Mouse (Mus musculus) embryo, embryonic 9.5 days (tissue): ENCODE data around the gene Itpk1.

ENCODE experiments used
- DNase-seq: peaks from one replicate; pipeline ENCODE4 v3.0.0-alpha.2; 2017; ENCODE audit errors: extremely low spot score

Itpk1 gene

DNA sequence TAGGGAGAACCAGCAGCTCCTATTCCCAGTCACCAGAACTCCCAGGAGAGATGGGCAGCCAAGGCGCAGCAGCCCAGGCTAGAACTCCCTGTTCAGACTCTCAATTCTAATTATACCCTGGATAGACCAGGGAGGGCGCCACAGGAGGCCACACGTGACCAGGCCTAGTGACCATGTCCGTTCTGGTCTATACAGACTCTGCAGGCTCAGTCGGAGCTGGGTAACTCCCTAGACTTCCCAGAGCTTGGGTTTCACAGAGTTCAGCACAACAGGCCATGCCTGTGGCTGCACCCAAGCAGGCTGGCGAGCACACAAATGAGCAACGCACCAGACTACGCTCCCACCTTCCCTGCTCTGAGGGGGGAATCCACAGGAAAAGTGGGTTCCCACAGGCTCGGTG lies 110.1 kb downstream of the Itpk1 start:
- DNase-seq = no peak

DNA sequence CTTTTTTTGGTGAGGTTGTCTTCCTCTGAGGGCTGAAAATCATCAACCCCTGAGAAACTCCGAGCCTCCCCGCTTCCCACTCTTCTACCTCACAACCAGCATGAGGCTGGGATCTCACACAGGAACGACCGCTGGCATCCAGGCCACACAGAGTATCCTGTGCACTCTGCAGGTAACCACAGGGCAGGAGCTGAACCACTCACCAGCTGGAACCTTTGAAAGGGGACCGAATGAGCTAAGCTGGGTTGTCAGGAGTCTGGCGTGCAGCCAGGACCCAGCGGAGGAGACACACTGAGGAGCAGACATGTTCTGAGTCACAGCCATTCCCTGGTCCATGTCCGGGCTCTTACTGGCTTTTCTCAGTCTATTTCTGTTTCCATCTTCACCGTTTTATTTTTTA lies 111.0 kb downstream of the Itpk1 start:
- DNase-seq = no peak

DNA sequence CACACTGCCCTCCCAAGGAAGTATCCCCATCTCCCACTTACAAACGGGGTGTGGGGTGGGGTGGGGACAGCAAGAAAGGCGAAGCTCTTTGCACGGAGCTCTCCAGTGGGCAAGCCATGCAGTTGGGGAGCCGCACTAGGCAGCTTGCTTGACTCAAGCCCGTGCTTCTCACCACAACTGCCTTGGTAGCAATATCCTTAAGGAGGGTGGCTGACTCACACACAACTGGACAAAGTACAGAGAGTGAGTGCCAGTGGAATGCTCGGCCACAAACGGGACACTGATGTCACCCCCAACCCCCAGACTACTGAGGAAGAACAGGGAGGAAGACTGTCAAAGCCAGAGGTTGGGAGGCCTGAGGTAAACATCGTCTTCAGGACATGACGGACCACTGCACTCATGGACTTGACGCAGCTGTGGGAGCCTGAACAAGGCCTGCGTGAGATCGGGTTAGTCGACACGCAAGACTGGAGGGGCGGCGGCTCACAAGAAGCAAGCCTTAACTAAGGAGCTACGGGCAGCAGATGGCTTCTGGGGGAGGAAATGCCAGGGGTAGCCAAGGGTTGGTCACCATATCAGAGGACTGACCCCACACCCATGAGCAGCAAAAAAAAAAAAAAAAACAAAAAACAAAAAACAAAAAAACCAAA lies 113.9 kb downstream of the Itpk1 start:
- DNase-seq = no peak

DNA sequence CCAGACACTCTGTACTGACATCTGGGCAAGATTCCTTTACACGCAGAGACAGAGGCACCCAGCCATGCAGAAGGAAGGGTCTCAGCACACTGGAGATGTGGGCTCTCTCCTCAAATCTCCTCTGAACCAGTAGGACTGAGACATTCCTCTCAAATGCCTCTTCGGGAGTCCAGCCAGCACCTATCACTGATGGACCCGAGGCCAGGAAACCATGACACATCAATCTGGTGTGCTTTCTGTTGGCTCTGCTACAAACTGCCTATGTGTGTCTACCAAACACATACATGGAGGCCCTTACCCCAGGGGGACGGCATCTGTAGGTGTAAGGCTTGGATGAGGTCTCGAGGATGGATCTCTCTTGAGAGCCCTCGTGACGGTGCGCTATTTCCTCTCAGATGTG lies 117.6 kb downstream of the Itpk1 start:
- DNase-seq = no peak

DNA sequence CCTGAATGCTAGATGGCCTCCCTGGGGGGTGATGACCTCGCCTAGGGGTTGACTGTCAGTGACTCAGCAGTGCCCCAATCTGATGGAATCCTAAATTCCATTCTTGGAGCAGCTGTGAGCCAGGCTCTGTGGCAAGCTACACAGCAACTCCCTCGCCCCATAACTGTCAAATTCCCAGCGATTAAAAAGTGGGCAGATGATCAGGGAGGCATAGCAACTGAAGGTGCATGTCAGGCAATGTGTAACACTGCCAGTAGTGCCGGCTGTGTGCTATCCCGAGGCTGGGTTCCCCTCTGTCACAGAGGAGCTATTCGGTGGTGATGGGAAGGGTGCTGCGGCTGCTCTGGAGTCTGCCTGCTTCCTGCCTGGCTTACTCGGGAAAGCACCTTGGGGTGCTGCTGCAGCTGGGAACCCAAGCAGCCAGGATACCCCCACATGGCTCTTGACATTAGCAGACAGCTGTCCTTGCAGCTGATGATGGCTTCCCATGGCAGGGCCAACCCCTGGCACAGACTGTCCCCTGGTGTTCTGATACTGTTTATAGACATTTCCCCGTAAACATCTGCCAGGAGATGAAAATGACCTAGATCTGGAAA lies 118.3 kb downstream of the Itpk1 start:
- DNase-seq = no peak

DNA sequence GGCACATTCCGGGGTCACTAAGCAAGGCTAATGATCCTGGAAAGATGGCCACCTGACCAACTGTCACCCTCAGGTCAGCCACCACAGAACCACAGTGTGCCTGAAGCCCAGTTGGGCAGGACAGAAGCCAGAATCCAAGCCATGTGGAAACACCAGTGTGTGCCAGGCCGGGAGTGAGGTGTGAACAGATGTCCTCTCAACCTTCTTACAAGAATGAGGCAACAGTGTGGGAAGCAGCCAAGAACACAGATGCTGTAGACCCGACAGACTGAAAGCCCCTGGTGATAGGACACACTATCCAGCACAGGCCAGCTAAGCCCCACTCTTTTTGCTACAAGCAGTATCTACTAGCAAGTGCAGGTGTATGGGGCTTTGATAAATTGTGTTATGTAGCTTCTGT lies 119.3 kb downstream of the Itpk1 start:
- DNase-seq = no peak

DNA sequence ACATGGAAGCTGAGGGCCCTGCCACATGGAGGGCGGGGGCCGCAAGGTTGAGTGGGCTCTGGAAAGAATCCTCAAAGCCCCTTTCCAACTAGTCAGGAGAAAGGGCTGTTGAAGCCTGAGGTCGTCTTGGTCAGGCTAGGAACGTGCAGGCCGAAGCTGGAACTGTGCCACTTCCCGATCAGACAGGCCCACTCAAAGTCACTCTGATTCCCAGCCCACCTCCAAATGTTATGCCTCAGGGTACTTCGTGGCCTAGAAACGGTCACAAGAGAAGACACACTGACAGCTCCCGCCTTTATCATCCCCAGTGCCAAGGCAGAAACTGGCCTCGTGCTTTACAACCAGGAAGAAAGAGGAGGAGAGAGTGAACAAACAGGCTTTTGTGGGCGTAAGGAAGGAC lies 122.3 kb downstream of the Itpk1 start:
- no peak for DNase-seq

DNA sequence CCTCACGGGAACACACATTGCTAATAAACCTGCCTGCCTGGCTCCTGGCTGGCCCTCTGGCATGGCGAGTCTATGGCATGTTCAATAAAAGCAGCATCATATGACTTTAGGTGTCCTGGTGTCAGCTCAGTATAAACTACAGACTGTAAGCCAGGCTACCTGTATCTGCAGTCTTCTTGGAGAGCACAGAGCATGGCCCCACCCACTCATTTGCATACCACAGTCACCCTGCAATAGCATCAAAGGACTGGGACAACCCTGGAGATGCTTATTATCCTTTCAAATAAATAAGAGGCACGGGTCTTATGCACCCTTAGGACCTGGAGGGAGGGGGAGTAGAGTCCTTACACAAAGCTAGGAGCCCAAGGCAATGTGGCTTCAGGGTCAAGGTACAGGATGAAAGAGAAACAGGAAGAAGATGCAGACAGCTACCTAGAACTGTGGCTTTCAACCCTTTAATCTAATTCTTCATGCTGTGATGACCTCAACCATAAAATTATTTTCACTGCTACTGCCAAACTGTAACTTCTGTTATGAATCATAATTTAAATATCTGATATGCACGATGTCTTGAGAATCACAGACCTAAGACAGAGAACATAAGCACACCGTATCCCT lies 123.0 kb downstream of the Itpk1 start:
- no peak for DNase-seq

DNA sequence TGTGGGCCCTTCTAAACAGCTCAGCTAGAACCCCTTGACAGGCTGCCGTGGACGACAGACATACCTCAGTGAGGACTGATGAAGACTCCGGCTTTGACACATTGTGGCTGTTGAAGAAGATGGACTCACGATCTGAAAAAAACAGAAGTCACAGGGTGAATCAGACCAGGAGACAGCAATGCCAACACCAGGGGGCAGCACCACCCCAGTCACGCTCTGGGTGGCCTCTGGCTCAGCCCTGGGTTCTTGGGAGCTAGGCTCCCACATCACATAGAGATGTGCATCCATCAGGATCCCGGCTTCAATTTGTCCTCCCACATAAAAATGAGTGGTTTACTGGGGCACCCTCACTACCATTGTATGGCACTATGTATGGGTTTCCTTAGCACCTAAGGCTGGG lies 125.7 kb downstream of the Itpk1 start:
- DNase-seq = peak; percentile 66

DNA sequence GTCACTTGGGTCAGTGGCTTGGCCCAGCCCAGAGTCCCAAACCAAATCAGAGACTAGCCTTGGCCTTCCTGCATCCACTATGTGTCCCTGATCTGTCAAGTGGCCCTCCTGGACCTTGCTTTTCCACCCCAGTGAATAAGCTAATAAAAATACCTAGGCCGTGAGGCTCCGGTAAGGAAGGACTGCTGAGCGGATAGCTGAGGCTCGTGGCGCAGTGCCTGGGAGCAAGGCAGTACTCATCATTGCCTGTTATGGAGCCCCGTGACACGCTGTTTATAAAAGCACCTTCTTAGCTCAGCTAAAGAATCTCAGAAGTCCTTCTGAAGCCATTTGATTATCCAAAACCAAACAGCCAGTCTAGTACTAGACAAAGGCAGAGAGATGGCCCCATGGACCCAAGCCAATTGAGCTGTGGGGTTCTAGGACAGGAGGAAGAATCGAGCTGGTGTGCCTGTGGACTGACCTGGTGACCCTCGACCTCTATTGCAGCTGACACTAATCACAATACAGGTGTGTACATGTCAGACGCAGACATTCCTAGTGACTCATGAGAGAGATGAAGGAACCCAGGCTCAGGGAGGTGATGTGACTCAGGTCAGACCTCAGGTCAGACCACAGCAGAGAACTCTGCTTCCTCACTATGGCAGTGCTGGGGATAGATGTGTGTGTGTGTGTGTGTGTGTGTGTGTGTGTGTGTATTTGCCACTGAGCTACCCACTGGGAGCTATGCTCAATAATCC lies 127.9 kb downstream of the Itpk1 start:
- DNase-seq = no peak

DNA sequence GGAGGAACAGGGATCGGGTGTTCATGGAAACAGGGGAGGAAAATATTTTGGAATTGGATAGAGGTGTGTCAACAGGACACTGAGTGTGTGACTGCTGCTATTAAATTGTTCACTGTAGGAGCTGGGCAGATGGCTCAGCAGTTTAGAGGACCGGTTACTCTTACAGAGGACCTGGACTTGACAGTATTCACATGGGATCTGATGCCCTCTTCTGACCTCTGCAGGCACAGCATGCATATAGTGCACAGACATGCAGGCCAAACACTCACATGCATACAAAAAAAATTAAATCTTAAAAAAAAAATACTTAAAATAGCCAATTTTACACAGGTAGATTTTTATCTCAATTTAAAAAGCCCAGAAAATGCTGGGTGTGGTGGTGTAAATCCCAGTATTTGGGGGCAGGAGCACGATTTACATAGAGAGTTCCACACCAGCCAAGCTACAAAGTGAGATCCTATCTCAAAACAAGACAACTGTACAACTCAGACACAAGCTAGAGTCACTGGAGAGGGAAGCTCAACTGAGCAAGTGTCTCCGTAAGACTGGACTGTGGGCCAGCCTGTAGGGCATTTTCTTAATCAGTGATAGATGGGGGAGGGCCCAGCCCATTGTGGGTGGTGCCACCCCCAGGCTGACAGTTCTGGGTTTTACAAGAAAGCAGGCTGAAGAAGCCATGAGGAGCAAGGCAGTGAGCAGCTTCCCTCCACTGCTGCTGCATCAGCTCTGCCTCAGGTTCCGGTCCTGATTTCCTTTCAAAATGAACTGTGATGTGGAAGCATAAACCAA lies 129.0 kb downstream of the Itpk1 start:
- DNase-seq = no peak

DNA sequence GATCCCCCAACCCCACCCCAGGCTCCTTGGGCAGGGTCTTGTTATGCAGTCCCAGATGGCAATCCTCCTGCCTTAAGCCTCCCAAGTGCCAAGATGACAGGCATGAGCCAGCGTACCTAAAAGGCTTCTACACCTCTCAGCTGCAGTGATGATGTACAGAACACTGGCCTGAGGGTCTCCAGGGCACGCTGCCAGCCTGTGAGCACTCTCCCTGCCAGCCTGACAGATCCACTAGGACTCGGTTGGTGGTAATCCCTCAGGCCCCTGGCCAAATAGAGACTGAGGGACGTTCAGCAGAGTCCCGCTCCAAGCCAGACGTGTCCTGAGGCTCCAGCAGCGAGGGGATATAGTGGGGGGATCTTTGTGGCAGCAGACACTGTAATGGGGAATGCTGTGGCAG lies 131.7 kb downstream of the Itpk1 start:
- no peak for DNase-seq

DNA sequence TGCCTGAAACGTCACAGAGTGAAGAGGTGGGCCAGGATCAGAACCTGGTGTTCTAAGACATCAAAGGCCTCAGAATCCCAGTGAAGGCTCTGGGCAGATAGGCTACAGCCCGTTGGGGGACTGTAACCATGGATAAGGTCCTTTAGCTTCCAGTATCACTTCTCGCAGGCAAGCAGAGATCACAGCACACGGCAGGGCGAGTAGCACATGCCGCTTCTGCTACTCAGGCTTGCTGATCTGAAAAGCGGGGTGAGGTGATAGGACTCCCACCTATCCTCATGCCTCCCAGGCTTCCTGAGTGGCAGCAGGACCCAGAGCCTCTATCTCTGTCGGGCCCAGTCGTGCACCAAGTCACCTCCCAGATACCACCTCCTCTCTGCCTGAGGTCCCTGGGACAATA lies 133.1 kb downstream of the Itpk1 start:
- no peak for DNase-seq

DNA sequence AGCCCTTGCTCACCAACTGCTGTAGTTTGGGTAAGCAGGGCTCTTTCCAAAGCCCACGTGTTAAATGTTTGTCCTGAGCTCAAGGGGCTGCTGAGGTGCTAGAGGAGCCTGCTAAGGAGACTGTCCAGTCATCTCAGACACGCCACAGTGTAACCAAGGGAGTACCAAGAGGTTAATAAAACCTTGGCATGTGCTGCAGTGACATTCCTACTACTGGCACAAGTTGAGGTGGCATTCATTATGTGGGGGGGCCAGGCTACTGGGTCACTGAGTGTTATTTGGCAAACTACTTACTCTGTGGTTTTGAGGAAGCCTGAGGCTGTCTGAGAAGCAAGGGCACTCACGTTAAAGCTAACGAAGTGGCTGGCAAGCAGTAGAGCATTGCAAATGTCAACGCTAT lies 134.0 kb downstream of the Itpk1 start:
- no peak for DNase-seq

DNA sequence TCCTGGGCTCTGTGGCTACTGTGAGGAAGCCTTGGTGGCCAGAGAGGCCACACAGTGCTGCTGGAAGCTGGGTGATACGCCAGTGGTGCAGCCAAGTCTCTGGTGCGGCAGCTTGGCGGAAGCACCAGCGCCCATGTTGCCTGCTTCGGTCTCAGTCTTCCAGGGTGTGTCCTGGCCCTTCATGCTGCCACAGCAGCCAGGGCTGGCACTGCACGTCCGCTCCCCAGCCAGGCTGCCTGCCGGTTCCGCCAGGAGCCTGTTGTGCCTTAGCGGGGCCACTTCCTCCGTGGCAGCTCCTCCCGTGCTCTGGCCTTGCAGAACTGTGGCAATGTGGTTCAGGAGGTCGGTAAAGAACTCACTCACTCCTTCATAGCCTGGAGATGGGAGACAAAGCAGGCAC lies 134.6 kb downstream of the Itpk1 start:
- DNase-seq = no peak

DNA sequence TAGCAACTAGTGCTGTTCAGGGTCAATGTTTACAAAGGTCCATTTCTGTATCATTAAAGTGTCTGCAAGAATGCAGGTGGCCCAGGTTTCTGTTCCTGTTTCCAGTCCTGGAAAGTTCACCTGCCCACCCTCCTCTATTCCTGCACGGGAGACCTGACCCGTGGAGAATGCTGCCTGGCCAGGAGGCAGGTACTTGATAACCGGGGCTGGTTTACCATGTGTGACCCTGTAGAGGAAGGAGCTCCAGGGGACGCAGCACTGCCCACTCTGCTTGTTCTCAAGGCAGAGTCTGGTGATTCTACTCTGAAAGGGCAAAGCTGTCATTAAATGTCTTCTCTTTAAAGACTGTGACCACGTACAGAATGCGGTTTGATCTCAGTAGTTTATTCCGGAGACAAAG lies 136.5 kb downstream of the Itpk1 start:
- DNase-seq = no peak

DNA sequence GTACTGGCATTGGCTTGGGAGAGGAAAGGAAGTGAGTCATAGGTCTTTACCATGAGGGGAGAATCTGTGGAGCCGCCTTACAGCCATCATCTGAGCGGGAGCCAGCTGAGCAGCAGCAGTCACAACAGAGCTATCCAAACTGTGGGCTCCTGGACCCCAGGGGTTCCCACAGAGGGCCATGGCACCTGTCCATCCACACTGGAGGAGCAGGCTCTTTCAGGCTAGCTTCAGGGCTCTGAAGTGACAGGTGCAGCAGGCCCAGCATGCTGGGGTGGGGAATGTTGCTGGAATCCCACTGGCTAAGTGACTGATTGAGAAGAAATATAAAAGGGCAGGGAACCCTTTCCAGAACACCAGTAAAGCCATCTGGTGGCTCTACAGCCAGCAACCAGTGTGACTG lies 137.8 kb downstream of the Itpk1 start:
- no peak for DNase-seq

DNA sequence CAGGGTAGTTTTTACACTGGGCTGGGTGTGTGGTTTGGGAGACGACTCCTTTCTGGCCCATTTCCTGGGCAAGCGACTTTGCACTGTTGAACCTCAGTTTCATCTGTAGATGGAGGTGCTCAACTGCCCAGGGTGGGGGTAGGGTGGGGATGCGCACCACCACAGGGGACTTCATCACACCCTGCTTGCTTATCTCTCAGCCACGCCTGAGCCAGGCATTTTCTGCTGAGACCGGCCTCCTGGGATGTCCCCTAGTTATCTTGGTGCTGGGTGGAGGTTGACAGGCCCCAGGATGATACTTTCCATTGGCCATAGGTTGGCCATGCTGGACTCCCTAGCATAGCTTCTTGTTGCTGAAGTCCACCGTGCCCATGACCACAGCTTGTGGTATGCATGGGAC lies 139.6 kb downstream of the Itpk1 start:
- no peak for DNase-seq

DNA sequence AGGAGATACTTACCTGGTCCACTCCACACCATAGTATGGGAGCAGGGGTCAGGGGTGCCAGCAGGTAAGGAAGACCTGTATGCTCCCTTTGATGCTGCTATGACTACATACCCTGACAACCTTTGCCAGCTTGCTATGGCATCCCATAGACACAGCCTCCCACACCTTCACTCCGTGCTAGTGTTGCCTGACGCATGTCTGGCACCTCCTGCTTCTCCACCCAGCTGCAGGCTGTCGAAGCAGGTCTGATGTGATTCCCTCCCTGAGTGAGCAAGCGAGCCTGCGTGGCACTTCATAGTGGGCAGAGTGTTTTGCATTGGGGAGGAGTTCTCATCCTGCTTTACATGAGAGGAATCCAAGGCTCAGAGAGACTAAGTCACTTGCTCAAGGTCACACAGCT lies 147.4 kb downstream of the Itpk1 start:
- DNase-seq = no peak

DNA sequence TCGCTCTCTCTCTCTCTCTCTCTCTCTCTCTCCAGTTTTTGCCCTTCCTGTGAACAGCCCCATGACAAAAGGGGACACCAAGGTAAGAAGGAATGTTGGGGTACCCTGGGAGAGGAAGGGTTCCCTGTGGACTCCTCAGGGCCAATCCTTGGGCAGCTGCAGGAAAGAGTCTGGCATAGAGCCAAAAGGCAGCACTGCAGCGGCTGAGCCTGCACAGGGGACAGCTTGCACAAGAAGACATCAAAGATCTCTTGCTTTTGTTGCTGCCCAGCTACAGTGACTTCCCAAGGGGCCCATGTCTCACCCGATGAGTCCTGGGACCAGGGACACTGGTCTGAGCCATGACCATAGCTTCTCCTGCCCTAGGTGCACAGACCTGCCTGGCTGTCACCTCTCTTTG lies 148.9 kb downstream of the Itpk1 start:
- no peak for DNase-seq

DNA sequence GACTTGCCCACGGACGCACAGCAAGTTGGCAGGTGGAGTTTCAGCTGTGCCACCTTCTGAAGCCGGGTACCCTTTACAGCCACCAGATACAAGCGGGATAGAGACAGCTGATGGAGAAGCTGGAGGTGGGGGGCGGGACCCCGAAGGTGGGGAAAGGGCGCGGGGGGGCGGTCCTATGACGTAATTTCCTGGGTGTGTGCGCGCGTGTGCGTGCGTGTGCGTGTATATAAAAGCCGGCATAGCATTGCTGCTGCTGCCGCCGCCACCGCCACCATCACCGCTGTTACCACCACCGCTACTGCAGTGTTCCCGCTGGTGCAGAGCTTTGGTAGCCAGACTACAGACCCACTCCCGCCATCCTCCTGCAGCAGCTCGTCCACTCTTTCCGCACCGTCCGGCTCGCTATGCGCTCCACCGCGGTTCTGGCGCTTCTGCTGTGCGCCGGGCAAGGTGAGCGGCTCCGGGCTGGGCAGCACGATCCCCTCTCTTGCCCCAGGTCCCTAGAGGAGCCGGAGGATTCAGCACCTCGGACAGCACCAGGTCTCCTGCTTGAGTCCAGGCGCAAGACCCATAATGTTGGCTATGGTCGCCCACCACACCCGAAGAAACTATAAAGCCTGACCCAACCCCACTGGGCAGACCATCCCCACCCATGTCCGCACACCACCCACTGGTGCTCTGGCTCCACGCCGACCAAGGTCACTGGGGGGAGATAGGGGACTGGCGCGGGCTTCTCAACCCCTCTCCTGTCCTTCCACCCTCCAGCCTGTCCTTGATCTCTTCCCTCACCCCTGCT lies 149.8 kb downstream of the Itpk1 start, which contains the start of gene Chga:
Chga (plus strand) TSS at position 249 of the 796 bp plus-strand sequence.
- peak; percentile 89 for DNase-seq
